Mouse (Mus musculus): ENCODE results near the gene Mab21l2.

The Mab21l2 gene

DNA sequence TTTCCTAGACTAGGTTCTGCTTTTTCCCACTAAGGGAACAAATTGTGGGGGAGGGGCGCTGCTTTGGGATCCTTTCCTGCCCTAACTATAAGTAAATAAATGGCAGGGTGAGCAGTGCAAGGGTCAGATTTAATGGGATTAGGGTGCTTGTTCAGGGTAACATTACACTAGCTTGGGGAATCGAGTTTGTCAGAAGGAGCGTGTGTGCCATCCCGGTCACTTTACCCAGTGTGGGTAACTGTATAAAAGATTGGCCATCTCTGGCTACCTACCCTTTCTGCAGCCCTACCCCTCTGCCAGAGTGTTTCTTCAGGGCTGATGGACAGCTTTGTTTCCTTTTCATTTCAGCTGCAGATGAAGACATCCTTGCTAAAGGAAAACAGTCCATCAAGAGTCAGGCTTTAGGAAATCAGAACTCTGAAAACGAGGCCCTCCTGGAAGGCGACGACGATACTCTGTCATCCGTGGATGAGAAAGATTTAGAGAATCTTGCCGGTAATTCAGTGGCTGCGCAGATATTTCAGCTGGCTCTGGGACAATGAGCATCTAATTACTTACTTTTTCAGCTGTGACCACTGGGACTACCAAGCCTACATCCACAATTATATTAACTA, 8.8 kb downstream of the Mab21l2 start:
- DNase-seq (ENCODE audit: extremely low spot score, low read depth, low spot score): no peak

DNA sequence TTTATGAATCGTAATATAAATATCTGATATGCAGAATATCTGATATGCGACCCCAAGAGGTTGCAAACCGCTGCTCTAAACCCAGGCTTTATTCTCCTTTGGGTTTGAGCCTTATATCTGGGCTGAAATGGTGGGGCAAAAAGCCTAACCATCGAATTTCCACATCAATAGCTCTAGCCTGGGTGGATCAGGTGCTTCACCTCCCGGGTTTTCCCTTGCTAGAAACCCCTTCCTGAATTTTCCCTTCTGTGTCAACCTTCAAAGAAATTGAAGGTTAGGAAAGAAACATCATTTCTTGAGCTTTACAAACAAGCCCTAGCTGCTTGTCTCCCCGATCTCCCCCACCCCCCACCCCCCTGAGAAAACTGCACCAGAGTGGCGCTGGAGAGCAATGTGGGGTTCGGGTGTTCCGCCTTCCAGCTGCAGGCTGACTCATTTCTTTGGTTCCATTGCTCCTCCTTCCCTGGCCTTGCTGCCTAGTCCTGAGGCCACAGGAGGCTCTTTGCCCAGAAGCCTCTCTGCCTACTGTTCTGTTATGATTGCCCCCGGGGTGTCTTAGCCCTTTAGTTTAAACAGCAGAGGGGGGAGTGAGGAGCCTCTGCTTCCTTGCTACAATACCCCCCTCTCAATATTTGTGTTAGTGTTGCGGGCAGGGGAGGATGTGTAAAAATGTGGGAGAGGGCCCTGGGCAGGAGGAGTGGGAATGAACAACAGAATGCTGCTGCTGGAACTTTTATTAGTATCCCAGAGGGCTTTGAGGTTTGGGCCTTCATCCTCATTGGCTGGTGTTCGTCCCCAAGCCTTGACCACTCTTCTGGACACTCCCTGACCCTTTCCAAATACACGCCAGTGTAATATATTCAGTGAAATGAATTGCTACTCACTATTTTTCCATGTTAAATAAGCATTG, 9.5 kb downstream of the Mab21l2 start:
- no peak for DNase-seq (ENCODE audit: extremely low spot score, low read depth, low spot score)

DNA sequence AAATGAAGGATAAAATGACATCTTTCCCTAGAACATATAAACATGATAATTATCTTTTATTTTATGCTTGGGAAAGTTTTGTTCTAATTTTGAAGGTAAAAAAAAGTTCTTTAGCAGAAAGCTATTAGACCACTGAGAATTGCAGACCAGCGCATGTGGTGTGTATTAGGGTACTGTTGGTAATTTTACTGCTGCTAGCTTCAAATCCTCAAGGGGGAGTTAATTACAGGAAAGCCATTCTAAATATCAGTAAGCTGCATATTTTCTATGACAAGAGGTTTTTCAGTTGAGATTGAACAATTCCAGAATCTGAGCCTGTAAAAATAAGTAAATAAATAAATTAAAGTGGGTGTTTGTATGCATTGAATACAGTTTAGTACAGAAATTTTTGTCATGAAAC, 11.7 kb downstream of the Mab21l2 start:
- DNase-seq (ENCODE audit: extremely low spot score, low read depth, low spot score): no peak

DNA sequence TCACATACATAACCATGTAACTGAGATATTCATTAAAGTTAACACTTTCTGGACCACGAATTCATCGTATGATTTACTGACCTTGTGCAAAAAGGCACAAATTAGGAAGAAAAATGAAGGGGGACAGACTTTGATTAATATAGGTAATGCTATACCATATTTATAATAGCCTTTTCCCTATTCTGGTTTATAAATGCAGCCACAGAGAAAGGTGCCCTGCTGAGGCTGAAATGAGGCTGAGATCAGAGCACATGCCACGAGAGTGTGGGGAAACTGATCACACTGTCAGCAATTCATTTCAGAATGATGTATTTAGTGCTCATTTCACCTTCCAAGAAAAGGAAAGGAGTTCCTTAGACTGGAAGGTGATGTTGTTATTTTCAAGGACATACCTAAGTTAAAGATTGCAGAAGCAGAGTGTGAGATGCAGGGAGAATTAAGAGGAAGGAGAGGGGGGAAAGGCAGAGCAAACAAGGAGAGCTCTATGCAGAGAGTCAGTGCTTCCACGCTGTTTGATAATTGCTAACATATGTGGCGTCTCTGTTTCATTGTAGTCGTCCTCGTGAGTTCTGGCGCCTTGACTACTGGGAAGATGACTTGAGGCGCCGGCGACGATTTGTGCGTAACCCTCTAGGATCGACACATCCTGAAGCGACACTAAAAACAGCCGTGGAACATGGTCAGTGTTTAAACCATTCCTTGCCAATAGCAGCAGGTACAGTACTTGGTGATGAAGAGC, 16.7 kb downstream of the Mab21l2 start:
- DNase-seq (ENCODE audit: extremely low spot score, low read depth, low spot score): no peak

DNA sequence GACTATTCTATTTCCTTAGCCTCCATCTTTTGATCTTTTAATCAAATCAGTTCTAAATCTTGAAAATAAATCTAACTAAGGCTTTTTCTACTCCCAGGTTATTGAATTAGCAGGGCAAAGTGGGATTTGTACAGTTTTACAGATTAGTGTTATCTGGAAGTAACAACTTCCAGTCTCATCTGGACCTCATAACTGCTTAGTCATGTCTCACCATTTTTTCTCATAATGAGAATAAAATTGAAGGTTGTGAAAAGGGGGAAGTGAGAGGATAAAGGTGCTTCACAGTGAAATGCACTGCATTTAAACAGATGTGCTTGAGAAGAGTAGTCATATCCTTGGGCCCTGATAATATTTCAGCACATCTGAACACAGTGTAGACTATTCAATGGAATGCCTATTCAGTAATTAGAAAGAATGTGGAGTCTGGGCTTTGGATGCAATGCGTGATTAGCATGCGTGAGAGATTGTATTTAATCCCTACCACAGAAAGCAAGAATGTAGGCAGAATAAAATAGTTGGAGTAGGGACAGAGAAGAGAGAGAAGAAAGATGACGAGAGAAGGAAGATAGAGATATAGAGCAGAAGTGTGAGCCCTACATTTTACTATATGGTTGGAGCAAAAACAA, 25.4 kb downstream of the Mab21l2 start:
- no peak for DNase-seq (ENCODE audit: extremely low spot score, low read depth, low spot score)

DNA sequence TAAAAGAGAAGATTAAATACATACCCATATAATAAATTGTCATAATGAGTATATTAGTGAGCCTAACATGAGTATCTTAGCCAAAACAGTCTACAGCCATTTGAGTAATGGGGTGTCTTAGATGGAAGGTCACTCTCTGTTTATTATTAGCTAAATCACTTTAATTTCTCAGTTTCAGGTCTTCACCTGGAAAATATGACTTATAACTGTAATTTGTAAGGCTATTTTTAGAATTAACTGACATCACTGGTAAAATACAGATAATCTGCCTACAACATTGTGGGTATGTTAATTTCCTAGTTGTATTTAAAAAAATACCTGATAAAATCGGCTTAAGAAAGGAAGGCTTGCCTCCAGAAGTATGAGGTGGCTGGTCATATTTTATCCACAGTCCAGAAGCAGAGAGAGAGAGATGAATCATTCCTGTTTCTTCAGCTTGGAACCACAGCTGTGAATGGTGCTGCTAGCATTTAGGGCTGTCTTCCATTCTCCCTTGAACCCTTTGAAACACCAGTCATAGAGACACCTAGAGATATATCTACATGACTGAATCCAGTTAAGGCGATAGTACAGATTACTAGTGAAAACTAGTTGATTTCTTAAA, 29.8 kb downstream of the Mab21l2 start:
- DNase-seq (ENCODE audit: extremely low spot score, low read depth, low spot score): no peak

DNA sequence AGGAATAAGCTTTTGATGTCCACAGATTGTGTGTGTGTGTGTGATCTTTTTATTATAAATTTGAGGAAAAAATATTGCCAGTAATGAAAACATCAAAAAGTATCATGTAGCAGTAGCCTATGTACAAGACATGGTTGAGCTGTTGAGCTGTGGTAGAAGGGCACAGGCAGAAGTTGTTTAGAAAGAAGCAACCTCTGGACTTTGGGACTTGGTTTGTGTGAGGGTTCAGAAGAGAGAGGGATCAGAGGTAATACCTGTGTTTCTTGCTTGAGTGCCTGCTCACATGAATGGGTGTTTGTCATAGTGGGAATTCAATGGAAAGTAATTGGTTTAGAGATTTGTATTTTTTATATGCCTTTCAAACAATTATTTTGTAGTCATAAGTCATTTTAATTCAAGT, 47.8 kb downstream of the Mab21l2 start:
- DNase-seq (ENCODE audit: extremely low spot score, low read depth, low spot score): no peak
